ENCODE assay signal across 18 mouse cellular contexts in genomic region chr8:111571661-111572060, GRCm38 (mm10). TPM values are rescaled to one million over a fixed set of nuclear protein-coding genes. Genes with fewer than 3 reads are reported as not detected.
A peak's percentile ranks its signal among the peaks of the same experiment; 100 is the strongest.
DNase-seq lines count a peak whose midpoint lies in the region; ATAC-seq lines count a peak whose summit lies in the region.
"Had no signal": no experiment of that assay in that cellular context is flagged by ENCODE, and none has a peak within 500 bp of the region (broad histone marks: within the 10 kb centered on the region; RNA-seq: fewer than 3 reads in every experiment).

No protein-coding gene starts in this region.

- peaks cover 35% of the 10 kb centered on the region for H3K4me1 ChIP-seq in limb, embryonic 13.5 days
- peaks cover 25% of the 10 kb centered on the region for H3K4me1 ChIP-seq in limb, embryonic 10.5 days

- no peak overlapping the region for H3K4me2 ChIP-seq in limb, embryonic 13.5 days (replicated peaks)
- H3K4me2 ChIP-seq: heart, embryonic 11.5 days; hindbrain, embryonic 12.5 days; midbrain, embryonic 15.5 days had no signal

- H3K27me3 ChIP-seq in limb, embryonic 13.5 days, result no peaks in the 10 kb centered on the region
- no peaks in the 10 kb centered on the region for H3K27me3 ChIP-seq in limb, embryonic 10.5 days (ENCODE audit: low read depth, poor library complexity, severe bottlenecking)
- no peaks in the 10 kb centered on the region for H3K27me3 ChIP-seq in splenic B cell, adult 2 months (ENCODE audit: control insufficient read depth, insufficient read depth, low read length, poor library complexity, severe bottlenecking)
- H3K27me3 ChIP-seq: hindbrain, embryonic 12.5 days; midbrain, embryonic 15.5 days had no signal

- H3K4me3 ChIP-seq in limb, embryonic 13.5 days, result no peak overlapping the region
- no peak overlapping the region for H3K4me3 ChIP-seq in limb, embryonic 10.5 days
- H3K4me3 ChIP-seq: hindbrain, embryonic 12.5 days; midbrain, embryonic 15.5 days had no signal

- no peaks in the 10 kb centered on the region for H3K9me3 ChIP-seq in limb, embryonic 13.5 days
- H3K9me3 ChIP-seq in limb, embryonic 10.5 days (replicated peaks), result no peaks in the 10 kb centered on the region
- H3K9me3 ChIP-seq: hindbrain, embryonic 12.5 days; midbrain, embryonic 15.5 days had no signal

- H3K27ac ChIP-seq in limb, embryonic 13.5 days, result no peak overlapping the region
- H3K27ac ChIP-seq in limb, embryonic 10.5 days, result no peak overlapping the region
- H3K27ac ChIP-seq: hindbrain, embryonic 12.5 days; midbrain, embryonic 15.5 days; stomach, postnatal 0 days had no signal

- intact Hi-C loops in left cerebral cortex, postnatal 25 days (cut with DNase I), result no loop called here

- peak; percentile 36; the same call in 1 of the 2 replicates for ATAC-seq in limb, embryonic 13.5 days (ENCODE audit: low FRiP score, low read depth)
- ATAC-seq in granulocyte monocyte progenitor cell, adult 5-6 weeks (replicated peaks; ENCODE audit: poor library complexity, severe bottlenecking), result peak; percentile 74
- ATAC-seq: forebrain, embryonic 14.5 days; midbrain, embryonic 15.5 days had no signal

- WGBS in limb, embryonic 13.5 days, result 75% methylated on average over 10 of the region's 10 CpGs
- 89% methylated on average over 10 of the region's 10 CpGs for WGBS in limb, embryonic 10.5 days

- no peak overlapping the region for H3K9ac ChIP-seq in limb, embryonic 13.5 days
- H3K9ac ChIP-seq: hindbrain, embryonic 12.5 days; midbrain, embryonic 15.5 days had no signal

- DNase-seq in limb, embryonic 10.5 days (ENCODE audit: low spot score), result no peak
- peak; percentile 31 to 36 for DNase-seq in B cell, adult 2 months
- DNase-seq in splenic B cell, adult 2 months (ENCODE audit: low read depth, low spot score), result peak; percentile 24
- no peak for DNase-seq in ovary, postnatal 14 days (ENCODE audit: low spot score)
- DNase-seq in left cerebral cortex, postnatal 25 days (ENCODE audit: low spot score in 2 of 2), result no peak
- DNase-seq: adrenal gland, adult 2 months; cerebellum, adult 2 months; cerebellum, postnatal 36 days; heart, postnatal 10 days; lung, adult 2 months; thymus, postnatal 14 days had no signal

- no peaks in the 10 kb centered on the region; the same call in 1 of the 2 replicates for H3K36me3 ChIP-seq in limb, embryonic 13.5 days
- peaks cover 29% of the 10 kb centered on the region for H3K36me3 ChIP-seq in limb, embryonic 10.5 days
- no peaks in the 10 kb centered on the region for H3K36me3 ChIP-seq in splenic B cell, adult 2 months (ENCODE audit: control insufficient read depth, insufficient read depth, low read length, poor library complexity, severe bottlenecking)
- H3K36me3 ChIP-seq: hindbrain, embryonic 12.5 days; midbrain, embryonic 15.5 days had no signal

RNA-seq across cellular contexts. Expression of gene Znrf1, which starts 35.8 kb away (rescaled TPM):
- polyA plus RNA-seq in limb, embryonic 13.5 days (2015; fragmentation: Nextera tagmentation; extraction: Ambion mirVana), result 34.5 and 34.6 TPM in 2 replicates
- polyA plus RNA-seq in limb, embryonic 10.5 days (2016; fragmentation: Nextera tagmentation; extraction: Ambion mirVana), result 42.1 and 44.8 TPM in 2 replicates
- 84.7 and 119 TPM in 2 replicates for total RNA-seq in granulocyte monocyte progenitor cell, adult 5-6 weeks (2014; fragmentation: Nextera tagmentation)
- total RNA-seq in granulocyte monocyte progenitor cell, adult 5-6 weeks (2017), result 63.4 and 75.4 TPM in 2 replicates
- 100 to 1,000 TPM; 166 TPM for total RNA-seq in left cerebral cortex, postnatal 25 days (2021)

RNA-seq across cellular contexts. Expression of gene Wdr59, which starts 49.8 kb away (rescaled TPM):
- 7.9 and 8.5 TPM in 2 replicates for polyA plus RNA-seq in limb, embryonic 13.5 days (2015; fragmentation: Nextera tagmentation; extraction: Ambion mirVana)
- 5.7 and 6.4 TPM in 2 replicates for polyA plus RNA-seq in limb, embryonic 10.5 days (2016; fragmentation: Nextera tagmentation; extraction: Ambion mirVana)
- total RNA-seq in granulocyte monocyte progenitor cell, adult 5-6 weeks (2014; fragmentation: Nextera tagmentation), result 6.7 and 7.7 TPM in 2 replicates
- total RNA-seq in granulocyte monocyte progenitor cell, adult 5-6 weeks (2017), result 4.0 and 5.6 TPM in 2 replicates
- 10 to 100 TPM; 18.4 to 18.7 TPM for total RNA-seq in left cerebral cortex, postnatal 25 days (2021)

RNA-seq across cellular contexts. Expression of gene Ldhd, which starts 58.5 kb away (rescaled TPM):
- polyA plus RNA-seq in limb, embryonic 13.5 days (2015; fragmentation: Nextera tagmentation; extraction: Ambion mirVana), result 0.22 and 0.41 TPM in 2 replicates
- 0.11 and 0.25 TPM in 2 replicates for polyA plus RNA-seq in limb, embryonic 10.5 days (2016; fragmentation: Nextera tagmentation; extraction: Ambion mirVana)
- not detected in 2 replicates for total RNA-seq in granulocyte monocyte progenitor cell, adult 5-6 weeks (2014; fragmentation: Nextera tagmentation)
- not detected in 2 replicates for total RNA-seq in granulocyte monocyte progenitor cell, adult 5-6 weeks (2017)
- 1 to 10 TPM; 6.8 to 7.7 TPM for total RNA-seq in left cerebral cortex, postnatal 25 days (2021)

Comparison
In these comparisons a context has a peak if more than half of its experiments do, and no peak if none do; other contexts are left out.
1. DNase-seq: peak in B cell, adult 2 months (2 of 2) and splenic B cell, adult 2 months (single experiment); none in limb, embryonic 10.5 days (single experiment), ovary, postnatal 14 days (single experiment) and left cerebral cortex, postnatal 25 days (0 of 2).
2. RNA of gene Ldhd, which starts 58.5 kb away (total RNA-seq): 6.8 to 7.7 TPM in left cerebral cortex, postnatal 25 days; not detected in granulocyte monocyte progenitor cell, adult 5-6 weeks; every median in the first group is over 4 times any median in the second.